Mouse (Mus musculus): Measurements from ENCODE around the gene Agap1. TPM values are rescaled to one million over a fixed set of nuclear protein-coding genes. Genes with fewer than 3 reads are reported as not detected.

The Agap1 gene
- total and polyA plus RNA-seq, 3 experiments, result 0.01 TPM; not detected in 2

GRCm38 (mm10) chr1:89880834-89881233, 426.2 kb downstream of the Agap1 start:
- Histone ChIP-seq H3K27ac (ENCODE audit: control insufficient read depth, low read depth, low read length) (no peak overlapping the region), H3K9me3 (replicated peaks; ENCODE audit: insufficient read depth, low read length) (no peaks in the 10 kb centered on the region)
- TF ChIP-seq HCFC1 (IDR thresholded peaks at IDR 0.05; ENCODE audit: low read depth, low read length), result no peak
- no peak for TF ChIP-seq TBP (IDR thresholded peaks at IDR 0.05; ENCODE audit: low read depth, low read length)
- no peak for TF ChIP-seq POLR2AphosphoS5 (IDR thresholded peaks at IDR 0.05; ENCODE audit: borderline replicate concordance, low read depth, low read length)
- no peak for TF ChIP-seq CHD2 (IDR thresholded peaks at IDR 0.05; ENCODE audit: low read length)
- no peak for TF ChIP-seq MYB (IDR thresholded peaks at IDR 0.05; ENCODE audit: low read depth, low read length)
- no peak for TF ChIP-seq USF1 (IDR thresholded peaks at IDR 0.05; ENCODE audit: low read depth, low read length)
- TF ChIP-seq RAD21 (IDR thresholded peaks at IDR 0.05; ENCODE audit: low read depth, low read length), result no peak
- TF ChIP-seq MAX (IDR thresholded peaks at IDR 0.05; ENCODE audit: low read length), result no peak
- no peak for TF ChIP-seq JUND (IDR thresholded peaks at IDR 0.05; ENCODE audit: low read depth, low read length)
- TF ChIP-seq USF2 (IDR thresholded peaks at IDR 0.05; ENCODE audit: borderline replicate concordance in 1 of 2, insufficient read depth in 1 of 2, low read depth in 1 of 2, low read length in 2 of 2), result no peak
- TF ChIP-seq ZC3H11A (IDR thresholded peaks at IDR 0.05; ENCODE audit: low read depth, low read length), result no peak
- TF ChIP-seq CTCF (IDR thresholded peaks at IDR 0.05 in 2 of 3, conservative IDR thresholded peaks at IDR 0.05 in 1 of 3; ENCODE audit: control insufficient read depth in 1 of 3, insufficient read depth in 1 of 3, low read depth in 2 of 3, low read length in 3 of 3, poor library complexity in 1 of 3, severe bottlenecking in 1 of 3), result no peak

GRCm38 (mm10) chr1:89884335-89884734, 429.7 kb downstream of the Agap1 start:
- TF ChIP-seq MEF2A (IDR thresholded peaks at IDR 0.05; ENCODE audit: extremely low read depth, insufficient replicate concordance, low read depth, low read length, poor library complexity, severe bottlenecking) (no peak), POLR2AphosphoS5 (IDR thresholded peaks at IDR 0.05; ENCODE audit: borderline replicate concordance, low read depth, low read length) (no peak), GATA1 (IDR thresholded peaks at IDR 0.05; ENCODE audit: low read depth, low read length) (no peak), GABPA (IDR thresholded peaks at IDR 0.05; ENCODE audit: low read depth, low read length) (no peak)
- no peaks in the 10 kb centered on the region for H3K4me1 ChIP-seq (ENCODE audit: control insufficient read depth in 1 of 2, insufficient read depth in 2 of 2, low read length in 2 of 2)
- H3K9ac ChIP-seq (ENCODE audit: control insufficient read depth, low read depth, low read length, poor library complexity, severe bottlenecking), result no peak overlapping the region
- no peak for DNase-seq (ENCODE audit: low read depth, low spot score)
- H3K9me3 ChIP-seq (replicated peaks; ENCODE audit: insufficient read depth, low read length), result no peaks in the 10 kb centered on the region
- no peaks in the 10 kb centered on the region for H3K36me3 ChIP-seq (ENCODE audit: control insufficient read depth in 1 of 2, insufficient read depth in 2 of 2, low read length in 2 of 2)
- no peak overlapping the region for H3K27ac ChIP-seq (ENCODE audit: control insufficient read depth, low read depth, low read length)
- no peaks in the 10 kb centered on the region for H3K27me3 ChIP-seq (ENCODE audit: control insufficient read depth in 1 of 2, insufficient read depth in 2 of 2, low read length in 2 of 2)
- no peak overlapping the region for H3K4me3 ChIP-seq (ENCODE audit: control insufficient read depth in 1 of 2, insufficient read depth in 1 of 2, low read depth in 2 of 2, low read length in 2 of 2)
- H3K79me2 ChIP-seq (ENCODE audit: control insufficient read depth, insufficient read depth, low read length, poor library complexity), result no peaks in the 10 kb centered on the region

More at GRCm38 (mm10) chr1:89880834-89881233, 426.2 kb downstream of the Agap1 start:
- Histone ChIP-seq H3K36me3 (ENCODE audit: control insufficient read depth in 1 of 2, insufficient read depth in 2 of 2, low read length in 2 of 2) (no peaks in the 10 kb centered on the region), H3K27me3 (ENCODE audit: control insufficient read depth in 1 of 2, insufficient read depth in 2 of 2, low read length in 2 of 2) (no peaks in the 10 kb centered on the region), H3K4me3 (ENCODE audit: control insufficient read depth in 1 of 2, insufficient read depth in 1 of 2, low read depth in 2 of 2, low read length in 2 of 2) (no peak overlapping the region), H3K4me1 (ENCODE audit: control insufficient read depth in 1 of 2, insufficient read depth in 2 of 2, low read length in 2 of 2) (no peaks in the 10 kb centered on the region), H3K79me2 (ENCODE audit: control insufficient read depth, insufficient read depth, low read length, poor library complexity) (no peaks in the 10 kb centered on the region), H3K9ac (ENCODE audit: control insufficient read depth, low read depth, low read length, poor library complexity, severe bottlenecking) (no peak overlapping the region)
- no peak for DNase-seq (ENCODE audit: low read depth, low spot score)

DNA sequence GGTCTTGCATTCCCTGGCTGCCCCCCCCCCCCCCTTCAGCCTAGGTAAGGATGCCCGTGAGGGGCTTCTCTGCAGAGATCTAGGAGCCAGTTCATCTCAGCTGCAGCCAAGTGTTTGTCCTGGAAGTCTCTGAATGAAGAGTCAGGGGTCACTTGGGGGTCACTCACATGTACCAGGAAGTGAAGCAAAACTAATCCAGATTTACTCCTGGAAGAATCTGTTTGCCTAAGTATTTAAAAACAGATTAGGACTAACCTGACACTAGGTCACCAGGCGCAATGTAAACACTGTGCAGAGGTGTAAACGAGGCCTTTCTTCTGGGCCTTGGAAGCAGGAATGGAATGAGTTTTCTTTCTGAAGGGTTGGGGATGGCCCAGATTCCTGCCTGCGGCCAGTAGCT, 431.1 kb downstream of the Agap1 start:
- Histone ChIP-seq H3K27ac (ENCODE audit: control insufficient read depth, low read depth, low read length) (no peak overlapping the region), H3K27me3 (ENCODE audit: control insufficient read depth in 1 of 2, insufficient read depth in 2 of 2, low read length in 2 of 2) (no peaks in the 10 kb centered on the region), H3K4me3 (ENCODE audit: control insufficient read depth in 1 of 2, insufficient read depth in 1 of 2, low read depth in 2 of 2, low read length in 2 of 2) (no peak overlapping the region), H3K36me3 (ENCODE audit: control insufficient read depth in 1 of 2, insufficient read depth in 2 of 2, low read length in 2 of 2) (no peaks in the 10 kb centered on the region), H3K4me1 (ENCODE audit: control insufficient read depth in 1 of 2, insufficient read depth in 2 of 2, low read length in 2 of 2) (no peaks in the 10 kb centered on the region), H3K9ac (ENCODE audit: control insufficient read depth, low read depth, low read length, poor library complexity, severe bottlenecking) (no peak overlapping the region), H3K9me3 (replicated peaks; ENCODE audit: insufficient read depth, low read length) (no peaks in the 10 kb centered on the region), H3K79me2 (ENCODE audit: control insufficient read depth, insufficient read depth, low read length, poor library complexity) (no peaks in the 10 kb centered on the region)
- no peak for DNase-seq (ENCODE audit: low read depth, low spot score)
- TF ChIP-seq GABPA (IDR thresholded peaks at IDR 0.05; ENCODE audit: low read depth, low read length) (no peak), ELF1 (IDR thresholded peaks at IDR 0.05; ENCODE audit: low read depth, low read length) (no peak), CHD1 (IDR thresholded peaks at IDR 0.05; ENCODE audit: low read depth, low read length) (no peak), MEF2A (IDR thresholded peaks at IDR 0.05; ENCODE audit: extremely low read depth, insufficient replicate concordance, low read depth, low read length, poor library complexity, severe bottlenecking) (no peak), BHLHE40 (IDR thresholded peaks at IDR 0.05; ENCODE audit: borderline replicate concordance, low read depth, low read length) (no peak), EP300 (IDR thresholded peaks at IDR 0.05; ENCODE audit: low read depth in 1 of 2, low read length in 2 of 2) (no peak), RAD21 (IDR thresholded peaks at IDR 0.05; ENCODE audit: low read depth, low read length) (no peak), USF1 (IDR thresholded peaks at IDR 0.05; ENCODE audit: low read depth, low read length) (no peak), USF2 (IDR thresholded peaks at IDR 0.05; ENCODE audit: borderline replicate concordance in 1 of 2, insufficient read depth in 1 of 2, low read depth in 1 of 2, low read length in 2 of 2) (no peak)

Data from MEL (cell line).